Mouse (Mus musculus) cerebellum, adult 2 months (tissue): ENCODE data around the gene Phactr2.

ENCODE experiments used
- CTCF ChIP-seq: fragments of 200-500 bp; IDR thresholded peaks from 2 replicates; pipeline ENCODE4 v1.5.1; 2011; ENCODE audit warnings: low read depth, mild to moderate bottlenecking, control low read depth, low read length, moderate library complexity, borderline replicate concordance; ENCODE audit not compliant: insufficient read depth
- POLR2A ChIP-seq: fragments of 200-500 bp; IDR thresholded peaks from 2 replicates; pipeline ENCODE4 v1.6.1; 2011; ENCODE audit warnings: low read length, control low read depth, borderline replicate concordance; ENCODE audit not compliant: insufficient read depth

GRCm38 (mm10) chr10:13289252-13289961 lies 184.8 kb downstream of the Phactr2 start:
- TF ChIP-seq POLR2A (no peak), CTCF (no peak)
